In the genomic region with DNA sequence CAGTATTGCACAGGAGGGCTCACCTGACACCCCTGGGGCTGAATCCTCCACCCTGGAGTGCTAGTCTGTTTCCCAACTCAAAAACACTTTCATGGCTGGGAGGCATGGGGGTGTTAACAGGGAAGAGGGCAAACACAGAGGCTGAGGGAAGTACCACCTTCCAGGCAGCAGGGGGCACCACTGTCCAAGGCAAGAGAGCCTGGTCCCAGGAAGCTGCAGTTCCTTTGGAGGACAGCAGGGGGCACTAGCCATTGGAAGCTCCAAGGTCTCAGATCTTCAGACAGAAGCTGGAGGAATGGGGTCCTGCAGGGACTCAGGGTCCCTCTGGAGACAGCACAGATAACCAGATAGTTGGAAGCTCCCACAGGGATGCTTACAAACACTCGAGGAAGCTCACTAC, we compare ENCODE assay signal across 9 mouse cellular contexts. TPM values are rescaled to one million over a fixed set of nuclear protein-coding genes. Genes with fewer than 3 reads are reported as not detected.
DNase-seq lines count a peak whose midpoint lies in the region; ATAC-seq lines count a peak whose summit lies in the region.
"Had no signal": no experiment of that assay in that cellular context is flagged by ENCODE, and none has a peak within 500 bp of the region (broad histone marks: within the 10 kb centered on the region; RNA-seq: fewer than 3 reads in every experiment).

No protein-coding gene starts in this region.

- no peak overlapping the region for H3K9ac ChIP-seq in forebrain, embryonic 16.5 days (replicated peaks; ENCODE audit: low read depth, low read length)
- no peak overlapping the region for H3K9ac ChIP-seq in hindbrain, embryonic 12.5 days

- H3K4me3 ChIP-seq in forebrain, embryonic 16.5 days (replicated peaks; ENCODE audit: low read length) = no peak overlapping the region
- H3K4me3 ChIP-seq in hindbrain, embryonic 12.5 days = no peak overlapping the region

- 15% methylated on average over 1 of the region's 1 CpGs for WGBS in forebrain, embryonic 16.5 days
- WGBS in hindbrain, embryonic 12.5 days = 25% methylated on average over 1 of the region's 1 CpGs

- peak; percentile 51 for ATAC-seq in forebrain, embryonic 16.5 days
- ATAC-seq in hindbrain, embryonic 12.5 days (ENCODE audit: low FRiP score) = peak; percentile 8; the same call in 1 of the 2 replicates

- H3K9me3 ChIP-seq in forebrain, embryonic 16.5 days (ENCODE audit: control insufficient read depth, low read length) = no peaks in the 10 kb centered on the region
- H3K9me3 ChIP-seq in hindbrain, embryonic 12.5 days (replicated peaks) = no peaks in the 10 kb centered on the region

- no peaks in the 10 kb centered on the region for H3K36me3 ChIP-seq in forebrain, embryonic 16.5 days (ENCODE audit: control insufficient read depth, insufficient read depth)
- H3K36me3 ChIP-seq in hindbrain, embryonic 12.5 days = no peaks in the 10 kb centered on the region

- no peaks in the 10 kb centered on the region for H3K27me3 ChIP-seq in forebrain, embryonic 16.5 days (replicated peaks; ENCODE audit: control insufficient read depth, insufficient read depth, low read length)
- H3K27me3 ChIP-seq in hindbrain, embryonic 12.5 days = no peaks in the 10 kb centered on the region; the same call in 1 of the 2 replicates

- no peak overlapping the region for H3K27ac ChIP-seq in forebrain, embryonic 16.5 days (ENCODE audit: low read length)
- H3K27ac ChIP-seq in hindbrain, embryonic 12.5 days = no peak overlapping the region
- H3K27ac ChIP-seq: macrophage had no signal

- peak; percentile 54 for DNase-seq in NIH3T3 (ENCODE audit: low read depth)
- peak; percentile 75 for DNase-seq in cerebellum, adult 11-12 months
- peak; percentile 92 to 93 for DNase-seq in layer of hippocampus, postnatal 14 days (ENCODE audit: low spot score in 2 of 2)
- DNase-seq in lung, postnatal 36 days = peak; percentile 94
- DNase-seq in retina, postnatal 7 days (ENCODE audit: low read depth, low spot score) = peak; percentile 85
- peak; percentile 95 for DNase-seq in thymus, postnatal 4 days

- no peak overlapping the region for H3K4me2 ChIP-seq in forebrain, embryonic 16.5 days (ENCODE audit: low read length)
- no peak overlapping the region for H3K4me2 ChIP-seq in hindbrain, embryonic 12.5 days (replicated peaks)

- no peaks in the 10 kb centered on the region for H3K4me1 ChIP-seq in forebrain, embryonic 16.5 days (replicated peaks; ENCODE audit: control insufficient read depth, insufficient read depth, low read length)
- H3K4me1 ChIP-seq in hindbrain, embryonic 12.5 days = peaks cover 12% of the 10 kb centered on the region

RNA-seq across cellular contexts. Expression of gene Crybb3, which starts 18.2 kb away (rescaled TPM):
- 0.56 and 0.94 TPM in 2 replicates for polyA plus RNA-seq in forebrain, embryonic 16.5 days (2015; fragmentation: Nextera tagmentation; extraction: Ambion mirVana)
- 0.74 and 0.81 TPM in 2 replicates for polyA plus RNA-seq in hindbrain, embryonic 12.5 days (2016; fragmentation: Nextera tagmentation; extraction: Ambion mirVana)
- total RNA-seq in layer of hippocampus, postnatal 14 days (2021) = 1 to 10 TPM; 2.6 to 3.0 TPM
- polyA plus RNA-seq: macrophage had no signal

RNA-seq across cellular contexts. Expression of gene Crybb2, which starts 29.6 kb away (rescaled TPM):
- polyA plus RNA-seq in forebrain, embryonic 16.5 days (2015; fragmentation: Nextera tagmentation; extraction: Ambion mirVana) = not detected in 2 replicates
- not detected in 2 replicates for polyA plus RNA-seq in hindbrain, embryonic 12.5 days (2016; fragmentation: Nextera tagmentation; extraction: Ambion mirVana)
- total RNA-seq in layer of hippocampus, postnatal 14 days (2021) = not detected
- polyA plus RNA-seq: macrophage had no signal
